Mouse (Mus musculus) intestine, postnatal 0 days (tissue): ENCODE data around the gene Kcnf1. TPM values are rescaled to one million over a fixed set of nuclear protein-coding genes. Genes with fewer than 3 reads are reported as not detected.

Source experiments
- ATAC-seq: fragments of 200-750 bp; cut with Nextera tagmentation; 2 replicates; pipeline ENCODE4 v1.8.0; 2017; ENCODE audit warnings: mild to moderate bottlenecking, moderate TSS enrichment, moderate library complexity
- H3K27ac ChIP-seq: fragments of 300-500 bp; sonication (generic); 2 replicates; pipeline ENCODE4 v1.5.1; 2014; ENCODE audit warnings: mild to moderate bottlenecking, low read depth, low read length, moderate library complexity
- H3K27me3 ChIP-seq: fragments of 300-500 bp; sonication (generic); replicated peaks from 2 replicates; pipeline ENCODE4 v1.6.1; 2014; ENCODE audit warnings: low read length, mixed read lengths; ENCODE audit not compliant: control insufficient read depth, insufficient read depth
- H3K36me3 ChIP-seq: fragments of 300-500 bp; sonication (generic); 2 replicates; pipeline ENCODE4 v1.6.1; 2014; ENCODE audit warnings: mild to moderate bottlenecking, moderate library complexity; ENCODE audit not compliant: control insufficient read depth, insufficient read depth
- H3K4me1 ChIP-seq: fragments of 300-500 bp; sonication (generic); replicated peaks from 2 replicates; pipeline ENCODE4 v1.6.1; 2014; ENCODE audit warnings: antibody characterized with exemption, low read length, mixed read lengths; ENCODE audit not compliant: control insufficient read depth, insufficient read depth
- H3K4me2 ChIP-seq: fragments of 300-500 bp; sonication (generic); replicated peaks from 2 replicates; pipeline ENCODE4 v1.6.1; 2014; ENCODE audit warnings: low read depth, mild to moderate bottlenecking, moderate library complexity
- H3K4me3 ChIP-seq: fragments of 300-500 bp; sonication (generic); 2 replicates; pipeline ENCODE4 v1.5.1; 2014; ENCODE audit warnings: low read depth, low read length
- H3K9ac ChIP-seq: fragments of 300-500 bp; sonication (generic); 2 replicates; pipeline ENCODE4 v1.6.1; 2014; ENCODE audit warnings: mild to moderate bottlenecking, low read depth, low read length
- H3K9me3 ChIP-seq: fragments of 300-500 bp; sonication (generic); 2 replicates; pipeline ENCODE4 v1.6.1; 2016; ENCODE audit warnings: mixed run types; ENCODE audit not compliant: control insufficient read depth
- CTCF ChIP-seq: sonication (generic); IDR thresholded peaks from 2 replicates; pipeline ENCODE4 v1.5.1; 2016; ENCODE audit warnings: low read depth, mild to moderate bottlenecking, control low read depth, antibody characterized with exemption, moderate library complexity
- WGBS: fragments of 180-500 bp; shearing (Covaris S2); extraction: QIAGEN DNeasy Blood & Tissue Kit; methylation state at CpG from one replicate; pipeline ENCODE4 v1.1.7; 2014; 5-methylcytosine and 5-hydroxymethylcytosine counted together
- polyA plus RNA-seq: library from polyadenylated mRNA; unstranded; fragments of >200 nt; fragmentation: Nextera tagmentation; extraction: Ambion mirVana; gene quantifications from 2 replicates; pipeline ENCODE4 v1.2.1, GENCODE M21; 2015

Kcnf1 gene
- polyA plus RNA-seq, 1 experiment from 2014 or later = 1.2 TPM

GRCm38 (mm10) chr12:17170406-17170805, 6.3 kb downstream of the Kcnf1 start:
- Histone ChIP-seq H3K4me3 (no peak overlapping the region), H3K4me2 (no peak overlapping the region), H3K9ac (no peak overlapping the region), H3K27ac (no peak overlapping the region), H3K36me3 (no peaks in the 10 kb centered on the region), H3K9me3 (no peaks in the 10 kb centered on the region), H3K27me3 (peaks cover 8% of the 10 kb centered on the region), H3K4me1 (no peaks in the 10 kb centered on the region)
- ATAC-seq = no peak
- no peak for TF ChIP-seq CTCF
- WGBS = 84% methylated on average over 10 of the region's 10 CpGs

GRCm38 (mm10) chr12:17166116-17166515, 10.6 kb downstream of the Kcnf1 start:
- 88% methylated on average over 2 of the region's 2 CpGs for WGBS

GRCm38 (mm10) chr12:17163996-17164395, 12.7 kb downstream of the Kcnf1 start:
- H3K4me1 ChIP-seq = no peaks in the 10 kb centered on the region
- H3K27ac ChIP-seq = no peak overlapping the region
- TF ChIP-seq CTCF = no peak
- H3K4me3 ChIP-seq = no peak overlapping the region
- H3K9me3 ChIP-seq = no peaks in the 10 kb centered on the region
- no peaks in the 10 kb centered on the region for H3K27me3 ChIP-seq
- no peak overlapping the region for H3K4me2 ChIP-seq
- WGBS = 98% methylated on average over 3 of the region's 3 CpGs
- no peak overlapping the region for H3K9ac ChIP-seq
- no peak for ATAC-seq
- H3K36me3 ChIP-seq = no peaks in the 10 kb centered on the region

More at GRCm38 (mm10) chr12:17166116-17166515, 10.6 kb downstream of the Kcnf1 start:
- no peak overlapping the region for H3K27ac ChIP-seq
- H3K4me2 ChIP-seq = no peak overlapping the region
- H3K9ac ChIP-seq = no peak overlapping the region
- no peaks in the 10 kb centered on the region for H3K27me3 ChIP-seq
- no peak for ATAC-seq
- no peaks in the 10 kb centered on the region for H3K36me3 ChIP-seq
- no peaks in the 10 kb centered on the region for H3K9me3 ChIP-seq
- no peak overlapping the region for H3K4me3 ChIP-seq
- no peaks in the 10 kb centered on the region for H3K4me1 ChIP-seq
- no peak for TF ChIP-seq CTCF

- no peak for ATAC-seq
- no peak for TF ChIP-seq CTCF
- Histone ChIP-seq H3K4me1 (no peaks in the 10 kb centered on the region), H3K27me3 (no peaks in the 10 kb centered on the region), H3K4me3 (no peak overlapping the region), H3K4me2 (no peak overlapping the region), H3K36me3 (no peaks in the 10 kb centered on the region), H3K9me3 (no peaks in the 10 kb centered on the region), H3K27ac (no peak overlapping the region), H3K9ac (no peak overlapping the region)
- WGBS = 90% methylated on average over 7 of the region's 7 CpGs
These were observed 17.1 kb downstream of the Kcnf1 start for GRCm38 (mm10) chr12:17159549-17159948.

- Histone ChIP-seq H3K4me1 (no peaks in the 10 kb centered on the region), H3K27ac (no peak overlapping the region), H3K4me2 (no peak overlapping the region), H3K4me3 (no peak overlapping the region), H3K9ac (no peak overlapping the region), H3K27me3 (no peaks in the 10 kb centered on the region), H3K36me3 (no peaks in the 10 kb centered on the region), H3K9me3 (no peaks in the 10 kb centered on the region)
- ATAC-seq = no peak
- no peak for TF ChIP-seq CTCF
- 86% methylated on average over 15 of the region's 15 CpGs for WGBS
These were observed 19.1 kb downstream of the Kcnf1 start for GRCm38 (mm10) chr12:17157558-17157957.

GRCm38 (mm10) chr12:17155781-17156180, 20.9 kb downstream of the Kcnf1 start:
- TF ChIP-seq CTCF = no peak
- 74% methylated on average over 1 of the region's 1 CpGs for WGBS

GRCm38 (mm10) chr12:17152840-17153239, 23.8 kb downstream of the Kcnf1 start:
- Histone ChIP-seq H3K4me2 (no peak overlapping the region), H3K9me3 (no peaks in the 10 kb centered on the region), H3K36me3 (no peaks in the 10 kb centered on the region), H3K4me3 (no peak overlapping the region), H3K4me1 (no peaks in the 10 kb centered on the region), H3K9ac (no peak overlapping the region), H3K27me3 (no peaks in the 10 kb centered on the region), H3K27ac (no peak overlapping the region)
- ATAC-seq = no peak
- no peak for TF ChIP-seq CTCF
- 69% methylated on average over 7 of the region's 7 CpGs for WGBS

More at GRCm38 (mm10) chr12:17155781-17156180, 20.9 kb downstream of the Kcnf1 start:
- Histone ChIP-seq H3K9ac (no peak overlapping the region), H3K36me3 (no peaks in the 10 kb centered on the region), H3K4me1 (no peaks in the 10 kb centered on the region), H3K27me3 (no peaks in the 10 kb centered on the region), H3K27ac (no peak overlapping the region), H3K4me2 (no peak overlapping the region), H3K4me3 (no peak overlapping the region), H3K9me3 (no peaks in the 10 kb centered on the region)
- no peak for ATAC-seq
